Mouse (Mus musculus): ENCODE results near the gene F7.

GRCm38 (mm10) chr8:13063112-13063511, 37.3 kb downstream of the F7 start:
- TF ChIP-seq POLR2A (IDR thresholded peaks at IDR 0.05; ENCODE audit: control insufficient read depth, low read depth, low read length): no peak
- TF ChIP-seq CTCF (IDR thresholded peaks at IDR 0.05; ENCODE audit: control insufficient read depth, insufficient read depth, insufficient replicate concordance, low read depth, low read length): no peak
